Mouse (Mus musculus) cerebellum, adult 2 months (tissue): ENCODE results near the gene Cldn14.

ENCODE experiments used
- CTCF ChIP-seq: fragments of 200-500 bp; IDR thresholded peaks from 2 replicates; pipeline ENCODE4 v1.5.1; 2011; ENCODE audit warnings: low read depth, mild to moderate bottlenecking, control low read depth, low read length, moderate library complexity, borderline replicate concordance; ENCODE audit not compliant: insufficient read depth
- POLR2A ChIP-seq: fragments of 200-500 bp; IDR thresholded peaks from 2 replicates; pipeline ENCODE4 v1.6.1; 2011; ENCODE audit warnings: low read length, control low read depth, borderline replicate concordance; ENCODE audit not compliant: insufficient read depth

DNA sequence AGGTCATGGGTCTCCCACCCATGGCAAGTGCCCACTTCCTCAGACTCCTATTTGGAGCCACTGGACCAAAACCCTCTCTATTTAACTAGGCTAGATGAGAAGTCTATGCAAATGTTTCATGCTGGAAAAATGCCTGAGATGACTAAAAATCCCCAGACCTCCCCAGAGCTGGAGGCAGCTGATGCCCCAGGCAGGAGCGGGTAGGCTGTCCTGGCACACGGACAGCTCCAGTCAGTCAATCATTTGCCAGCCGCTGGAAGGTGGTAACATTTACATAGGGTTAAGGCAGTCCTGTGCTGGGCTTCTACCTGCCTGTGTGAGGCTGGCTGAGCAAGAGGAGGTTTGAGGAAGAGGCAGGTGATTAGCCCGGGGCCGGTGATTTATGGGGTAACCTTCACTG, 96.5 kb downstream of the Cldn14 start:
- TF ChIP-seq POLR2A (no peak), CTCF (no peak)
